Mouse (Mus musculus): ENCODE data around the gene Zcchc24. TPM values are rescaled to one million over a fixed set of nuclear protein-coding genes. Genes with fewer than 3 reads are reported as not detected.

Zcchc24 gene
- polyA plus RNA-seq, 2 experiments = 45.1 to 52.7 TPM

DNA sequence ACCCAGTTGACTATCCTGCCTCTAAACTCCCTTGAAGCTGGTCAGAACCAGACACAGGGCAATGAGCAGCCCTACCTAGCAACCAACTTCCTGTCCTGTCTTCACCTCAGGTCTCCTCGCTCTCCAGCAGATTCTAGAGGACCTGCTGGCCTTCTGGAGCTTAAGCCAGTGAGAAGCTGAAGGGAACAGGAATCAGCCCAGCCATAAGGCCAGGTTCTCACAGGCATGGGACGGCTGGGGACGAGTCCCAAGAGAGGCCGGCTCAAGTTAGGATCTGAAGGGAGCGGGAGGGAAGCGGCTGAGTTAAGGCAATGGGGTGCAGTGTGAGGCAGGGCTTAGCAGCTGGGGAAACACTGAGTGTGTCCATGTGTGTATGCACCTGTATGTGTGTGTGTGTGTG is 22.5 kb downstream of the Zcchc24 start:
- no peak overlapping the region for H3K4me3 ChIP-seq (replicated peaks; ENCODE audit: low read length)
- DNase-seq (ENCODE audit: low spot score) = no peak
- H3K4me2 ChIP-seq (replicated peaks; ENCODE audit: low read depth, low read length, severe bottlenecking) = no peak overlapping the region
- ATAC-seq (ENCODE audit: low FRiP score, low read depth) = no peak
- no peak overlapping the region for H3K9ac ChIP-seq (ENCODE audit: low read depth, low read length, severe bottlenecking)
- no peak for TF ChIP-seq POLR2A (IDR thresholded peaks at IDR 0.05; ENCODE audit: borderline replicate concordance, extremely low read depth, insufficient read depth, insufficient read length)
- H3K4me1 ChIP-seq (ENCODE audit: control insufficient read depth, insufficient read depth, low read length) = peaks cover 34% of the 10 kb centered on the region
- H3K9me3 ChIP-seq (ENCODE audit: control insufficient read depth, low read length) = no peaks in the 10 kb centered on the region
- H3K36me3 ChIP-seq (ENCODE audit: control insufficient read depth, insufficient read depth, low read length) = peaks cover 37% of the 10 kb centered on the region
- no peak overlapping the region for H3K27ac ChIP-seq (replicated peaks; ENCODE audit: low read depth, low read length)
- H3K27me3 ChIP-seq (ENCODE audit: control insufficient read depth, insufficient read depth, low read length) = no peaks in the 10 kb centered on the region
- 81% methylated on average over 6 of the region's 6 CpGs for WGBS

DNA sequence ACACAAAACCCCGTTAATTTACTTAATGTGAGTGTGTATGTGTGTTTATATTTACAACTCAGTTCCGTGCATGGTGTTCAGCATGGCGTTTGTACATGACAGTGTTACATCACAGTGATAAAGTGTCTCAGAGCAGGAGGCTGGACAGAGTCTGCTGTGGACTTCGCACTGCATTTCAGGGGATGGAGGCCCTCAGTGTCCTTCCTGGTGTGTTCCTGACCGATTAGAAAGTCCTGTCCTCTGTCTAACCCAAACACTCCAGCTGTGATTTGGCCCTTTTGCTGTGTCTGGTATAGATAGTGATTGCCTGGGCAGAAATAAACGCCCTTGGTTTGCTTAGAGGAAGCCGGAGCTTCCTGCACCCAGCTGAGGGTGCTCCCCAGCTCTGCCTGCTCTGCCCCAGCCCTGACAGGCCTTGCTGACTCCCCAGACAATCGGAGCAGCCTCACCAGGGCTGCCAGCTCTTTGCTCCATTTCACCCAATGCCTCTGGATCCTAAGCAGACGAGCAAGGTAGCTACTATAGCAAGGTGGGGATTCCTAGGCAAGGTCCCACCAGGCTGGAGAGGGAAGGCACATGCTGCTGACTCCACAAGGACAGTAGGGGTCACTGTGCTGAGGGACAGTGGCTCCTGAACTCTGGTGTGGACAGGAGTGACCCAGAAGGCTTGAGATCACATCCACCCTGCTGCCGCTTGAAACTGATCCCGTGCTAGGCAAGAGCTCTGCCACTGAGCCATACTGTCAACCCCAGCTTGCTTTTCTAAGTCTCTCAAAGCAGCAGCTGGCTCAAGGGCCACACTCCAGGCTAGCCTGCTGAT is 23.3 kb downstream of the Zcchc24 start:
- TF ChIP-seq POLR2A (IDR thresholded peaks at IDR 0.05; ENCODE audit: borderline replicate concordance, extremely low read depth, insufficient read depth, insufficient read length) = no peak
- ATAC-seq (ENCODE audit: low FRiP score, low read depth) = no peak
- Histone ChIP-seq H3K36me3 (ENCODE audit: control insufficient read depth, insufficient read depth, low read length) (peaks cover 34% of the 10 kb centered on the region), H3K9ac (ENCODE audit: low read depth, low read length, severe bottlenecking) (no peak overlapping the region), H3K27ac (replicated peaks; ENCODE audit: low read depth, low read length) (no peak overlapping the region), H3K4me3 (replicated peaks; ENCODE audit: low read length) (no peak overlapping the region), H3K4me2 (replicated peaks; ENCODE audit: low read depth, low read length, severe bottlenecking) (no peak overlapping the region), H3K4me1 (ENCODE audit: control insufficient read depth, insufficient read depth, low read length) (peaks cover 32% of the 10 kb centered on the region), H3K9me3 (ENCODE audit: control insufficient read depth, low read length) (no peaks in the 10 kb centered on the region), H3K27me3 (ENCODE audit: control insufficient read depth, insufficient read depth, low read length) (no peaks in the 10 kb centered on the region)
- 67% methylated on average over 11 of the region's 11 CpGs for WGBS
- no peak for DNase-seq (ENCODE audit: low spot score)

DNA sequence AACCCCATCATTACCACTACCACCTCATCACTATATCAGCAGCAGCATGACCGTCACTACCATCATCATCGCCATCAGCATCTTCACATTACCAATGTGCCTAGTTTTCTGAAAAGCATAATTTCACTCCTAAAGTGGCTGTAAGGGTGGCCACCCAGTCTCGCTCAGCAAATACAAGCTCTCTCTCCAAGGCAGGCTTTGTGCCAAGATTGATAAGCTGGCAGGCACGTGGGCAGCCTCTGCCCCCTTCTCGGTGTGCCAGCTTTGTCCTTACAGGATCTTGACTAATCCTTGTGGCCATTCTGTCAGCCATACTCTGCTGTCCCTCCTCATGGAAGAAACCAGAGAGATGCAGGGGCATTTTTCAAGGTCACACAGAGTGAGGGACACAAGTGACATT is 25.9 kb downstream of the Zcchc24 start:
- no peaks in the 10 kb centered on the region for H3K27me3 ChIP-seq (ENCODE audit: control insufficient read depth, insufficient read depth, low read length)
- DNase-seq (ENCODE audit: low spot score) (no peak), ATAC-seq (ENCODE audit: low FRiP score, low read depth) (no peak)
- 91% methylated on average over 5 of the region's 5 CpGs for WGBS
- no peak overlapping the region for H3K4me3 ChIP-seq (replicated peaks; ENCODE audit: low read length)
- H3K4me2 ChIP-seq (replicated peaks; ENCODE audit: low read depth, low read length, severe bottlenecking) = no peak overlapping the region
- no peak overlapping the region for H3K27ac ChIP-seq (replicated peaks; ENCODE audit: low read depth, low read length)
- no peak overlapping the region for H3K9ac ChIP-seq (ENCODE audit: low read depth, low read length, severe bottlenecking)
- peaks cover 32% of the 10 kb centered on the region for H3K4me1 ChIP-seq (ENCODE audit: control insufficient read depth, insufficient read depth, low read length)
- H3K36me3 ChIP-seq (ENCODE audit: control insufficient read depth, insufficient read depth, low read length) = peaks cover 31% of the 10 kb centered on the region
- TF ChIP-seq POLR2A (IDR thresholded peaks at IDR 0.05; ENCODE audit: borderline replicate concordance, extremely low read depth, insufficient read depth, insufficient read length) = no peak
- H3K9me3 ChIP-seq (ENCODE audit: control insufficient read depth, low read length) = no peaks in the 10 kb centered on the region

DNA sequence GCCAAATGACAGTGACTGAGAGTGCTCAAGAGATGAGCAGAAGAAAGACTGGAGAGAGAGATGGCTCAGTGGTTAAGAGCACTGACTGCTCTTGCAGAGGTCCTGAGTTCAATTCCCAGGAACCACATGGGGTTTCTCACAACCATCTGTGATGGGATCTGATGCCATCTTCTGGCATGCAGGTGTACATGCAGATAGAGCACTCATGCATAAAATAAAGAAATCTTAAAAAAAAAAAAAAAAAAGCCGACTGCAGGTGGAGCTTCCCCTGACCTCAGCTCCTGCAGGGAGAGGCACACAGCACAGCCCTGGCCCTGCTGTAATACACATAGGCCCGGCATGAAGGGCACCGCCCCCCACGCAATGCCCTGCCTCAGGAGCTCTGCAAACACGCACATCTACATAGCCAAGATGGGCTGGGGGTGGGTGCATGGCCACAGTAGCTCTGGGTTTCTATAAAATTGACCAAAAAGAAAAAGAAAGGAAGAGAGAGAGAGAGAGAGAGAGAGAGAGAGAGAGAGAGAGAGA is 26.9 kb downstream of the Zcchc24 start:
- no peaks in the 10 kb centered on the region for H3K27me3 ChIP-seq (ENCODE audit: control insufficient read depth, insufficient read depth, low read length)
- TF ChIP-seq POLR2A (IDR thresholded peaks at IDR 0.05; ENCODE audit: borderline replicate concordance, extremely low read depth, insufficient read depth, insufficient read length) = no peak
- H3K9me3 ChIP-seq (ENCODE audit: control insufficient read depth, low read length) = no peaks in the 10 kb centered on the region
- no peak for ATAC-seq (ENCODE audit: low FRiP score, low read depth)
- peaks cover 37% of the 10 kb centered on the region for H3K36me3 ChIP-seq (ENCODE audit: control insufficient read depth, insufficient read depth, low read length)
- peaks cover 38% of the 10 kb centered on the region for H3K4me1 ChIP-seq (ENCODE audit: control insufficient read depth, insufficient read depth, low read length)
- no peak for DNase-seq (ENCODE audit: low spot score)
- WGBS = 62% methylated on average over 5 of the region's 5 CpGs
- H3K4me3 ChIP-seq (replicated peaks; ENCODE audit: low read length) = no peak overlapping the region
- H3K27ac ChIP-seq (replicated peaks; ENCODE audit: low read depth, low read length) = no peak overlapping the region
- no peak overlapping the region for H3K4me2 ChIP-seq (replicated peaks; ENCODE audit: low read depth, low read length, severe bottlenecking)
- H3K9ac ChIP-seq (ENCODE audit: low read depth, low read length, severe bottlenecking) = no peak overlapping the region

DNA sequence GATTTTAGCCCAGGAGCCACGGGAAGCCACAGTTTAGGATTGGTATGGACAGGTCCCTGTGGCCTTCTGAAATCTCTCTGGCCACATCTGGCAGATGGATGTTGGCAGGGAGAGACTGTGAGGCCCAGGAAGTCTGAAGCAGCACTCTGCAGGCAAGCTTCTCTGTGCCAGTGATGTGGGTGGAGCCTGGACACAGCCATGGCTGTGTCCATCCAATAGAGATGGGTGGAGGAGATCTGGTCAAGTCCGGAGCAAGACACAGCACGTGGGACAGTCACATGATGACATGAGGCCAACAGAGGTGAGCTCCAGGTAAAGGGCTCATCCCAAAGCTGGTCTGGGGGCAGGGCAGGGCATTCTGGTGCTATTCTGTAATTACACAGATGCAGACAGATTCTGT is 27.6 kb downstream of the Zcchc24 start:
- no peak for TF ChIP-seq POLR2A (IDR thresholded peaks at IDR 0.05; ENCODE audit: borderline replicate concordance, extremely low read depth, insufficient read depth, insufficient read length)
- Histone ChIP-seq H3K4me3 (replicated peaks; ENCODE audit: low read length) (no peak overlapping the region), H3K27ac (replicated peaks; ENCODE audit: low read depth, low read length) (no peak overlapping the region), H3K4me1 (ENCODE audit: control insufficient read depth, insufficient read depth, low read length) (peaks cover 45% of the 10 kb centered on the region), H3K36me3 (ENCODE audit: control insufficient read depth, insufficient read depth, low read length) (peaks cover 35% of the 10 kb centered on the region), H3K27me3 (ENCODE audit: control insufficient read depth, insufficient read depth, low read length) (no peaks in the 10 kb centered on the region), H3K9me3 (ENCODE audit: control insufficient read depth, low read length) (no peaks in the 10 kb centered on the region), H3K9ac (ENCODE audit: low read depth, low read length, severe bottlenecking) (no peak overlapping the region), H3K4me2 (replicated peaks; ENCODE audit: low read depth, low read length, severe bottlenecking) (no peak overlapping the region)
- 70% methylated on average over 3 of the region's 3 CpGs for WGBS
- no peak for ATAC-seq (ENCODE audit: low FRiP score, low read depth)
- no peak for DNase-seq (ENCODE audit: low spot score)

All from limb, embryonic 14.5 days (tissue).